Mouse (Mus musculus): ENCODE measurements at regions not wholly inside any gene's neighbourhood (a gene's known extent, or its start where the extent isn't known, plus 50 kb on each side); places are given as distances from the start of the nearest gene placed in this dataset.

GRCm38 (mm10) chr5:108903134-108903923 lies 50.9 kb upstream of the Vmn2r9 start:
- DNase-seq: peak; percentile 12

All from cerebellum, adult 9-10 months (tissue).